Mouse (Mus musculus): Measurements from ENCODE around the gene Ppp2r5a.

- TF ChIP-seq POLR2A (IDR thresholded peaks at IDR 0.05; ENCODE audit: borderline replicate concordance, extremely low read depth, low read depth, low read length), result no peak
- TF ChIP-seq CTCF (IDR thresholded peaks at IDR 0.05; ENCODE audit: insufficient read depth, low read length), result peak; percentile 41
These were observed 38.6 kb downstream of the Ppp2r5a start for GRCm38 (mm10) chr1:191364477-191364876.
